Mouse (Mus musculus) fibroblast of lung, adult 2 months (primary cell): ENCODE results near the gene Nrip2.
A peak's percentile ranks its signal among the peaks of the same experiment; 100 is the strongest.

ENCODE experiments used
- DNase-seq: peaks from one replicate; pipeline ENCODE4 v3.0.0-alpha.2; 2011; ENCODE audit warnings: low read depth

The Nrip2 gene

GRCm38 (mm10) chr6:128437731-128438316, 38.7 kb downstream of the Nrip2 start:
- no peak for DNase-seq

DNA sequence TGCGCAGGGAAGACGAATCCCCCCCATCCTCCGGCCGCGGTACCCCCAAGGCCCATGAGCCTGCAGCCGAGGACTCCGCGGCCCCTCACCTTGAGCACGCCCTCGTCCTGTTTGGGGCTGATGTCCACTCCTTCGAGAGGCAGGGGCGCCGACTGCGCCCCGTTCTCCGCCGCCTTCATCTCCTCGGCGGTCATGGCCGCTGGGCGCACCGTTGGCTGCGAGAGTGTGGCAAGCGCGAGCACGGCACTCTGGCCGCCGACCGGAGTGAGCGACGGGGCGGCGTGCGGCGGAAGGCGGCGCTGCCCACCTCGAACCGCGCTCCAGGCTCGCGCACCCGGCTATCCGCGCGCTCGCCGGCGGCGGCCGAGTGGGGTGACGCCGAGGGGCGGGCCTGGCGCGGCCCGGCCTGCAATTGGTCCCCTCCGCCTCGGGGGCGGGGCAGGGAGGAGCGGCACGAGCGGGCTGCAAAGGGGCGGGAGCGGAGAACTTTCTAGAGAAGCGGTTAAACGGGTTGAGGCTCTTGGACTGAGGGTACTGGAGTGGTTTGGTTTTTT, 39.3 kb downstream of the Nrip2 start, which contains the start of gene Fkbp4:
TSS of gene Fkbp4 (minus strand) at position 361 of the 554 bp plus-strand sequence.
- peak; percentile 70 for DNase-seq

DNA sequence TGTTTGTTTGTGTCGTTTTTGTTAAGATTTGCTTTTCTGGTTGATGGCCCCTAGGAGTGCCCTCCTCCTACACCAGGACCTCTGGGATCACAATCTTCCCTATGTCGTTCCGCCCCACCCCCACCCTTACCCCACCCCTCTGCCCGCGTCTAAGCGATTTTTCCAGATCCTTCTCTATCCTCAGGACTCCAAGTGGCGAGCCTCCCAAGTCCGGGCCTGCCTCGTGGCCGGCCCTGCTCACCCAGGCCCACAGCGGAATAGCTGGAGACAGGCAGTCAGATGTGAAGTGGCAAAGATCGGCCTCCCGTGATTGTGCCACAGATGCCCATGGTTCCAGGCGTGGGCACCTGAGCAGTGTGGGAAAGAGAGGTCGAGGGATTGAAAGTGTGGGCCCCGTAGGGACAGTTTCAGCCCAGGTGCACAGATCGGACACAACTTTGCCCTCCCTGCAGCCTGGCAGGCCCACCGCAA, 39.8 kb downstream of the Nrip2 start:
- DNase-seq = no peak

DNA sequence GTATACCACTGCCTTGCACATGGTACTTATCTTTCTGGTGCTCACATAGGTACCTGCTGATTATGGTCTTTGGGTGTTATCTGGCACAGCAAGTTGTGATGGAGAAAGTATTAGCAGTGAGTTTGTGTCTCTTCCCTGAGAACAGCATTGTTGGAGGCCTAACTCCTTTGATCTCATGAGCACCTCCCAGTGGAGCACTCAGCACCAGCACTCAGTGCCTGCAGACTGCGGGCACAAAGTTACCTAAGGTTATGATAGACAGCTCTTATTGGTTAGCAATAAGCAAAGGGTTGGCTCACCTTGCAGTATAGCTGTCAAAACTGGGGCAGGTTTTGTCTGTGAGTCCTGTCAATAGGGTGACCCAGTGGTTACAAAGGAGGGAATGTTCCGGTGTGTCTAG, 41.1 kb downstream of the Nrip2 start:
- no peak for DNase-seq

- no peak for DNase-seq
Measured at GRCm38 (mm10) chr6:128445761-128446535, 46.9 kb downstream of the Nrip2 start.

GRCm38 (mm10) chr6:128447063-128447462, 48.0 kb downstream of the Nrip2 start:
- no peak for DNase-seq

DNA sequence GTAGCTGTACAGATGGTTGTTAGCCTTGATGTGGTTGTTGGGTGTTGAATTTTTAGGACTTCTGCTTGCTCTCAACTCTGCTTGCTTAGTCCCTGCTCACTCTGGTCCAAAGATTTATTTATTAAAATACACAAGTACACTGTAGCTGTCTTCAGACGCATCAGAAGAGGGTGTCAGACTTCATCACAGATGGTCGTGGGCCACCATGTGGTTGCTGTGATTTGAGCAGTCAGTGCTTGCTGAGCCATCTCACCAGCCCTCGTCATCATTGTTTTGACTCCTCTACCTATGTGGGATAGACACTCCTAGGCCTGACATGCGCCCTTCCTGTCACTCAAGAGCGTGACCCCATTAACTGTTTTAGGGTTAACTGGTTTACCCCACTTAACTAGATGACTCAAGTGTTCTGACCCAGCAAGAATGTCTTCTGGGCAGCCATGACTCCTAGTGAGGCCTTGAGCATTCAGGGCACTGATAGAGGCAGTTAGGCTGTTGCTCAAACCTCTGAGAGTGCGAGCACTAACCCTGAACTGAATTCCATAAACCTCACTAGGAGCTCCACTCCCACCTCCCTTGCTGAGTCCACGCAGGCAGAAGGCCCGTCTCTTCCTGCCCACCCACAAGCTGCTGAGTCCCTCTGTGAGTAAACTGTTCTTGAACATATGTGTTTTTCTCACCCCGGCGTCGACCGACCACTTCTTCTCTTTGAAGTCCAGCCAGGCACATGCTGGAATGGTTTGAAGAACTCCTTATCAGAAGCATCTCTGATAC, 56.9 kb downstream of the Nrip2 start:
- no peak for DNase-seq

GRCm38 (mm10) chr6:128457186-128457585, 58.1 kb downstream of the Nrip2 start:
- no peak for DNase-seq

GRCm38 (mm10) chr6:128460321-128460720, 61.2 kb downstream of the Nrip2 start:
- DNase-seq = no peak

GRCm38 (mm10) chr6:128460729-128461503, 61.8 kb downstream of the Nrip2 start:
- no peak for DNase-seq

DNA sequence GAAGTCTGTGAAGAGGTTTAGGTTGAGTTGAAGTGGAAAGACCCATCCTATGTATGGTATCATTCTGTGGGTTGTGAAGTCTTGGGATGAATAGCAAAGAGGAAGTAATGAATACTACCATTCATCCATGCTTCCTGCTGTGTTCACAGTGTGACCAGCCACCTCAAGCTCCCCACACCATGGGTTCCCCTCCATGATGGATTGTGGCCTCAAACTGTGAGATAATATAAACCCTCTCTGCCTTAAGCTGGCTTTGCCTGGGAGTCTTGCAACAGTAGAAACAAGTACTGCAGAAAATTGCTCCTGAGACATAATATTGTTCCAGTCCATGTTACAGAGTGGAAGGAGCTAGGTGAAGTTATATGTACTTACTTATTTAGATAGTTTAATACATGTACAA, 62.5 kb downstream of the Nrip2 start:
- no peak for DNase-seq

- DNase-seq = no peak
Measured at GRCm38 (mm10) chr6:128464996-128465395, 65.9 kb downstream of the Nrip2 start.
